ENCODE assay signal across 25 mouse cellular contexts in the genomic region with DNA sequence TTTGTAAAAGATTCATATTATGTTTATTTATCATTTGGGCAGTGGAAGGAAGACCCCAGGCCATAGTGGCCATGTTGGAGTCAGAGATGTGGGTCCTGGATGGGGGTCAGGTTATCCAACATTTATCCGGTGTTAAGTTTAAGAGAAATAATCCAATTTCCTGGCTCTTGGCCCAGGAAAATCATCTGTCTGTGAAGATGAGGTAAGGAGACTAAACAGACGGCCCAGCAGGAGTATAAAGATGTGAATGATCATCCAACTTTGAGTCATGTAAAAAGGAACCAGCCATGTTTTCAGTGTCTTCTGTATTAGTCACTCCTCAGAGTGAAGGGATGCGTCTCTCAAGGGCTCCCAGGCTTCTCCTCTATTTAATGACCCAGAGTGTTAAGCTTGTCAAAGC.
"Had no signal": no experiment of that assay in that cellular context is flagged by ENCODE, and none has a peak within 500 bp of the region (broad histone marks: within the 10 kb centered on the region; RNA-seq: fewer than 3 reads in every experiment).

No protein-coding gene starts in this region.

- H3K36me3 ChIP-seq: heart, embryonic 13.5 days; heart, embryonic 15.5 days; hindbrain, embryonic 13.5 days; hindbrain, embryonic 15.5 days; kidney, embryonic 15.5 days; limb, embryonic 13.5 days; limb, embryonic 15.5 days; liver, embryonic 12.5 days had no signal

- H3K4me2 ChIP-seq: heart, embryonic 11.5 days; heart, embryonic 13.5 days; heart, embryonic 15.5 days; hindbrain, embryonic 13.5 days; hindbrain, embryonic 15.5 days; kidney, embryonic 15.5 days; limb, embryonic 13.5 days; limb, embryonic 15.5 days; liver, embryonic 12.5 days had no signal

- H3K27ac ChIP-seq: gastrocnemius, adult 2 months; heart, adult 2 months; heart, embryonic 13.5 days; heart, embryonic 15.5 days; hindbrain, embryonic 13.5 days; hindbrain, embryonic 15.5 days; kidney, embryonic 15.5 days; kidney, postnatal 0 days; limb, embryonic 13.5 days; limb, embryonic 15.5 days; liver, embryonic 12.5 days; liver, embryonic 14.5 days had no signal

- H3K4me3 ChIP-seq: gastrocnemius, adult 2 months; heart, adult 2 months; heart, embryonic 13.5 days; heart, embryonic 15.5 days; hindbrain, embryonic 13.5 days; hindbrain, embryonic 15.5 days; kidney, embryonic 15.5 days; limb, embryonic 13.5 days; limb, embryonic 15.5 days; liver, embryonic 12.5 days had no signal

- ATAC-seq: intestine, embryonic 16.5 days; liver, embryonic 12.5 days had no signal

- H3K4me1 ChIP-seq: heart, embryonic 13.5 days; heart, embryonic 15.5 days; kidney, embryonic 15.5 days; limb, embryonic 13.5 days; limb, embryonic 15.5 days; liver, embryonic 12.5 days had no signal

- DNase-seq: gastrocnemius, adult 2 months; gastrocnemius, postnatal 10 days; gastrocnemius, postnatal 25 days; heart, adult 2 months; heart, postnatal 4 days; kidney, adult 11 months; kidney, adult 2 months; kidney, adult 9 months; kidney, postnatal 14 days; kidney, postnatal 36 days; layer of hippocampus, adult 9-11 months; layer of hippocampus, postnatal 36 days; left cerebral cortex, postnatal 4 days had no signal

- H3K9me3 ChIP-seq: heart, embryonic 13.5 days; heart, embryonic 15.5 days; hindbrain, embryonic 13.5 days; hindbrain, embryonic 15.5 days; kidney, embryonic 15.5 days; limb, embryonic 13.5 days; limb, embryonic 15.5 days; liver, embryonic 12.5 days had no signal

- H3K27me3 ChIP-seq: heart, embryonic 13.5 days; heart, embryonic 15.5 days; hindbrain, embryonic 13.5 days; hindbrain, embryonic 15.5 days; kidney, embryonic 15.5 days; limb, embryonic 13.5 days; limb, embryonic 15.5 days; liver, embryonic 12.5 days had no signal

- H3K9ac ChIP-seq: heart, embryonic 13.5 days; heart, embryonic 15.5 days; hindbrain, embryonic 13.5 days; hindbrain, embryonic 15.5 days; kidney, embryonic 15.5 days; limb, embryonic 13.5 days; limb, embryonic 15.5 days; liver, embryonic 12.5 days; liver, embryonic 14.5 days had no signal
